Mouse (Mus musculus) forebrain, embryonic 10.5 days (tissue): ENCODE results near the gene Prkd2. TPM values are rescaled to one million over a fixed set of nuclear protein-coding genes. Genes with fewer than 3 reads are reported as not detected.
A peak's percentile ranks its signal among the peaks of the same experiment; 100 is the strongest.

Experiments
- DNase-seq: peaks from one replicate; pipeline ENCODE4 v3.0.0-alpha.2; 2017; ENCODE audit warnings: low spot score; ENCODE audit errors: extremely low spot score
- H3K27ac ChIP-seq: fragments of 300-500 bp; sonication (generic); 2 replicates; pipeline ENCODE4 v1.5.1; 2016; ENCODE audit warnings: mild to moderate bottlenecking
- H3K27me3 ChIP-seq: fragments of 300-500 bp; sonication (generic); 2 replicates; pipeline ENCODE4 v1.6.1; 2016; ENCODE audit warnings: mild to moderate bottlenecking; ENCODE audit not compliant: poor library complexity, severe bottlenecking
- H3K36me3 ChIP-seq: fragments of 300-500 bp; sonication (generic); replicated peaks from 2 replicates; pipeline ENCODE4 v1.6.1; 2016; ENCODE audit warnings: mild to moderate bottlenecking, moderate library complexity
- H3K4me1 ChIP-seq: fragments of 300-500 bp; sonication (generic); 2 replicates; pipeline ENCODE4 v1.6.1; 2016
- H3K4me3 ChIP-seq: fragments of 300-500 bp; sonication (generic); 2 replicates; pipeline ENCODE4 v1.5.1; 2016; ENCODE audit warnings: mild to moderate bottlenecking, moderate library complexity
- H3K9me3 ChIP-seq: fragments of 300-500 bp; sonication (generic); 2 replicates; pipeline ENCODE4 v1.6.1; 2016; ENCODE audit warnings: mild to moderate bottlenecking, moderate library complexity
- WGBS: fragments of 180-500 bp; shearing (Covaris S2); methylation state at CpG from one replicate; pipeline ENCODE4 v1.1.7; 2016; 5-methylcytosine and 5-hydroxymethylcytosine counted together
- polyA plus RNA-seq: library from polyadenylated mRNA; unstranded; fragments of >200 nt; fragmentation: Nextera tagmentation; extraction: Ambion mirVana; gene quantifications from 2 replicates; pipeline ENCODE4 v1.2.1, GENCODE M21; 2016

The Prkd2 gene
- polyA plus RNA-seq, 1 experiment from 2014 or later: 9.6 TPM

GRCm38 (mm10) chr7:16816078-16816474 lies 26.6 kb upstream of the Prkd2 start:
- peaks cover 32% of the 10 kb centered on the region for H3K27me3 ChIP-seq
- H3K36me3 ChIP-seq: peaks cover 39% of the 10 kb centered on the region
- DNase-seq: peak; percentile 68
- H3K9me3 ChIP-seq: no peaks in the 10 kb centered on the region
- H3K27ac ChIP-seq: peak overlapping the region; percentile 100
- under 1% methylated on average over 40 of the region's 55 CpGs for WGBS
- H3K4me3 ChIP-seq: peak overlapping the region; percentile 98
- H3K4me1 ChIP-seq: peaks cover 74% of the 10 kb centered on the region

- Histone ChIP-seq H3K36me3 (peaks cover 36% of the 10 kb centered on the region), H3K27me3 (peaks cover 27% of the 10 kb centered on the region), H3K9me3 (no peaks in the 10 kb centered on the region), H3K4me1 (peaks cover 74% of the 10 kb centered on the region), H3K4me3 (peak within 1 kb of the TSS; percentile 98), H3K27ac (peak within 1 kb of the TSS; percentile 100)
- peak; percentile 58 for DNase-seq
- under 1% methylated on average over 64 of the region's 64 CpGs for WGBS
Observed at GRCm38 (mm10) chr7:16816475-16817122, 26.1 kb upstream of the Prkd2 start, which contains the start of gene Fkrp. TSS of gene Fkrp (minus strand) at chr7:16816732.

GRCm38 (mm10) chr7:16817693-16818092 lies 25.0 kb upstream of the Prkd2 start:
- peaks cover 16% of the 10 kb centered on the region for H3K27me3 ChIP-seq
- no peaks in the 10 kb centered on the region for H3K9me3 ChIP-seq
- WGBS: 70% methylated on average over 3 of the region's 3 CpGs
- peak overlapping the region; percentile 98 for H3K4me3 ChIP-seq
- peaks cover 74% of the 10 kb centered on the region for H3K4me1 ChIP-seq
- peaks cover 42% of the 10 kb centered on the region for H3K36me3 ChIP-seq
- peak overlapping the region; percentile 100 for H3K27ac ChIP-seq
- no peak for DNase-seq

- Histone ChIP-seq H3K9me3 (no peaks in the 10 kb centered on the region), H3K27me3 (no peaks in the 10 kb centered on the region), H3K4me3 (no peak overlapping the region), H3K27ac (no peak overlapping the region), H3K4me1 (peaks cover 73% of the 10 kb centered on the region), H3K36me3 (peaks cover 45% of the 10 kb centered on the region)
- 81% methylated on average over 5 of the region's 5 CpGs for WGBS
- no peak for DNase-seq
Observed at GRCm38 (mm10) chr7:16819794-16820193, 22.9 kb upstream of the Prkd2 start.

- WGBS: 82% methylated on average over 5 of the region's 5 CpGs
- H3K4me3 ChIP-seq: no peak overlapping the region
Observed at GRCm38 (mm10) chr7:16820271-16820763, 22.4 kb upstream of the Prkd2 start.

GRCm38 (mm10) chr7:16821091-16821490 lies 21.6 kb upstream of the Prkd2 start:
- H3K27me3 ChIP-seq: no peaks in the 10 kb centered on the region
- peaks cover 60% of the 10 kb centered on the region for H3K4me1 ChIP-seq
- WGBS: 20% methylated on average over 3 of the region's 3 CpGs

More at GRCm38 (mm10) chr7:16820271-16820763, 22.4 kb upstream of the Prkd2 start:
- no peak for DNase-seq
- Histone ChIP-seq H3K9me3 (no peaks in the 10 kb centered on the region), H3K4me1 (peaks cover 68% of the 10 kb centered on the region), H3K27me3 (no peaks in the 10 kb centered on the region), H3K36me3 (peaks cover 50% of the 10 kb centered on the region), H3K27ac (no peak overlapping the region)

GRCm38 (mm10) chr7:16821669-16822101 lies 21.0 kb upstream of the Prkd2 start:
- no peak overlapping the region for H3K27ac ChIP-seq
- H3K9me3 ChIP-seq: no peaks in the 10 kb centered on the region
- peaks cover 64% of the 10 kb centered on the region for H3K36me3 ChIP-seq
- DNase-seq: no peak
- H3K27me3 ChIP-seq: no peaks in the 10 kb centered on the region
- WGBS: 66% methylated on average over 4 of the region's 4 CpGs
- peaks cover 57% of the 10 kb centered on the region for H3K4me1 ChIP-seq
- no peak overlapping the region for H3K4me3 ChIP-seq

More at GRCm38 (mm10) chr7:16821091-16821490, 21.6 kb upstream of the Prkd2 start:
- H3K27ac ChIP-seq: 0 out of 2 replicates have a peak overlapping the region, but pooled peaks have one; percentile 15
- no peaks in the 10 kb centered on the region for H3K9me3 ChIP-seq
- H3K36me3 ChIP-seq: peaks cover 58% of the 10 kb centered on the region
- no peak for DNase-seq
- H3K4me3 ChIP-seq: peak overlapping the region; percentile 22; the same call in 1 of the 2 replicates

- Histone ChIP-seq H3K4me1 (peaks cover 37% of the 10 kb centered on the region), H3K4me3 (no peak overlapping the region), H3K36me3 (peaks cover 82% of the 10 kb centered on the region), H3K27me3 (no peaks in the 10 kb centered on the region), H3K9me3 (no peaks in the 10 kb centered on the region), H3K27ac (no peak overlapping the region)
- 83% methylated on average over 5 of the region's 5 CpGs for WGBS
- DNase-seq: no peak
Observed at GRCm38 (mm10) chr7:16823734-16824133, 19.0 kb upstream of the Prkd2 start.

GRCm38 (mm10) chr7:16825785-16826184 lies 16.9 kb upstream of the Prkd2 start:
- no peak overlapping the region for H3K27ac ChIP-seq
- 87% methylated on average over 10 of the region's 10 CpGs for WGBS
- peaks cover 92% of the 10 kb centered on the region for H3K36me3 ChIP-seq
- H3K4me1 ChIP-seq: peaks cover 16% of the 10 kb centered on the region
- DNase-seq: no peak
- no peak overlapping the region for H3K4me3 ChIP-seq
- H3K27me3 ChIP-seq: no peaks in the 10 kb centered on the region
- H3K9me3 ChIP-seq: no peaks in the 10 kb centered on the region

- no peaks in the 10 kb centered on the region for H3K9me3 ChIP-seq
- H3K4me3 ChIP-seq: no peak overlapping the region
- WGBS: 91% methylated on average over 5 of the region's 5 CpGs
- no peaks in the 10 kb centered on the region for H3K27me3 ChIP-seq
- H3K4me1 ChIP-seq: peaks cover 8% of the 10 kb centered on the region
- no peak for DNase-seq
- no peak overlapping the region for H3K27ac ChIP-seq
- peaks cover 98% of the 10 kb centered on the region for H3K36me3 ChIP-seq
Observed at GRCm38 (mm10) chr7:16826571-16826970, 16.1 kb upstream of the Prkd2 start.

GRCm38 (mm10) chr7:16827274-16827673 lies 15.4 kb upstream of the Prkd2 start:
- Histone ChIP-seq H3K36me3 (peaks cover 100% of the 10 kb centered on the region), H3K4me3 (no peak overlapping the region), H3K9me3 (no peaks in the 10 kb centered on the region), H3K27ac (no peak overlapping the region), H3K4me1 (peaks cover 4% of the 10 kb centered on the region; the same call in 1 of the 2 replicates), H3K27me3 (no peaks in the 10 kb centered on the region)
- WGBS: 92% methylated on average over 4 of the region's 4 CpGs
- no peak for DNase-seq

GRCm38 (mm10) chr7:16830449-16830848 lies 12.3 kb upstream of the Prkd2 start:
- 94% methylated on average over 9 of the region's 9 CpGs for WGBS
- Histone ChIP-seq H3K9me3 (no peaks in the 10 kb centered on the region), H3K4me1 (no peaks in the 10 kb centered on the region), H3K27me3 (no peaks in the 10 kb centered on the region), H3K36me3 (peaks cover 100% of the 10 kb centered on the region), H3K27ac (no peak overlapping the region), H3K4me3 (no peak overlapping the region)
- no peak for DNase-seq
